Mouse (Mus musculus): ENCODE data around the gene Exosc5.

The Exosc5 gene

GRCm38 (mm10) chr7:25658657-25659472, at the start of gene Exosc5, which contains the start of gene Bckdha:
Gene Exosc5, plus strand, starts transcription at chr7:25659164.
Gene Bckdha, minus strand, starts transcription at chr7:25658981.
- DNase-seq: peak; percentile 99

- DNase-seq: no peak
Measured at GRCm38 (mm10) chr7:25610056-25610455, 48.9 kb upstream of the Exosc5 start.

GRCm38 (mm10) chr7:25611501-25611900, 47.5 kb upstream of the Exosc5 start:
- DNase-seq: no peak

- no peak for DNase-seq
Measured at GRCm38 (mm10) chr7:25614086-25614485, 44.9 kb upstream of the Exosc5 start.

GRCm38 (mm10) chr7:25614831-25615705, 43.9 kb upstream of the Exosc5 start:
- no peak for DNase-seq

GRCm38 (mm10) chr7:25615706-25616011, 43.3 kb upstream of the Exosc5 start, which contains the start of gene Erich4:
Gene Erich4, minus strand, starts transcription at chr7:25615892.
- no peak for DNase-seq

GRCm38 (mm10) chr7:25617376-25618160, 41.4 kb upstream of the Exosc5 start:
- DNase-seq: no peak

- DNase-seq: peak; percentile 95 to 97
Measured at GRCm38 (mm10) chr7:25618865-25619721, 39.9 kb upstream of the Exosc5 start, which contains the start of gene Dmac2. Gene Dmac2, plus strand, starts transcription at chr7:25619414.

GRCm38 (mm10) chr7:25619722-25619991, 39.3 kb upstream of the Exosc5 start:
- DNase-seq: no peak

GRCm38 (mm10) chr7:25620101-25620500, 38.9 kb upstream of the Exosc5 start:
- DNase-seq: peak in 1 of 2 experiments; percentile 2

- no peak for DNase-seq
Measured at GRCm38 (mm10) chr7:25620751-25621150, 38.2 kb upstream of the Exosc5 start.

- peak; percentile 48 to 49 for DNase-seq
Measured at GRCm38 (mm10) chr7:25623857-25624370, 35.0 kb upstream of the Exosc5 start.

- DNase-seq: no peak
Measured at GRCm38 (mm10) chr7:25624851-25625250, 34.1 kb upstream of the Exosc5 start.

- DNase-seq: peak in 1 of 2 experiments; percentile 48
Measured at GRCm38 (mm10) chr7:25625594-25626250, 33.2 kb upstream of the Exosc5 start.

- DNase-seq: peak; percentile 54 to 57
Measured at GRCm38 (mm10) chr7:25626509-25627430, 32.2 kb upstream of the Exosc5 start, which contains the start of gene B3gnt8. Gene B3gnt8, plus strand, starts transcription at chr7:25626654.

GRCm38 (mm10) chr7:25627431-25628322, 31.3 kb upstream of the Exosc5 start:
- no peak for DNase-seq

GRCm38 (mm10) chr7:25628323-25628620, 30.7 kb upstream of the Exosc5 start:
- DNase-seq: no peak

- DNase-seq: no peak
Measured at GRCm38 (mm10) chr7:25632679-25633078, 26.3 kb upstream of the Exosc5 start.

- DNase-seq: no peak
Measured at GRCm38 (mm10) chr7:25636373-25636772, 22.6 kb upstream of the Exosc5 start.
